Mouse (Mus musculus) hindbrain, postnatal 0 days (tissue): ENCODE data around the gene Pmpca. TPM values are rescaled to one million over a fixed set of nuclear protein-coding genes. Genes with fewer than 3 reads are reported as not detected.

Experiments
- ATAC-seq: fragments of 200-750 bp; cut with Nextera tagmentation; 2 replicates; pipeline ENCODE4 v1.8.0; 2017; ENCODE audit warnings: mild to moderate bottlenecking, moderate TSS enrichment, moderate library complexity
- DNase-seq: peaks from one replicate; pipeline ENCODE4 v3.0.0-alpha.2; 2015; ENCODE audit warnings: low spot score
- H3K27ac ChIP-seq: fragments of 300-500 bp; sonication (generic); 2 replicates; pipeline ENCODE4 v1.5.1; 2014; ENCODE audit warnings: mild to moderate bottlenecking
- H3K27me3 ChIP-seq: fragments of 300-500 bp; sonication (generic); 2 replicates; pipeline ENCODE4 v1.6.1; 2014; ENCODE audit warnings: low read length, mixed read lengths; ENCODE audit not compliant: insufficient read depth
- H3K36me3 ChIP-seq: fragments of 300-500 bp; sonication (generic); 2 replicates; pipeline ENCODE4 v1.6.1; 2014; ENCODE audit warnings: low read length, mixed read lengths; ENCODE audit not compliant: insufficient read depth
- H3K4me1 ChIP-seq: fragments of 300-500 bp; sonication (generic); 2 replicates; pipeline ENCODE4 v1.6.1; 2014; ENCODE audit warnings: antibody characterized with exemption, low read length, mixed read lengths; ENCODE audit not compliant: insufficient read depth
- H3K4me2 ChIP-seq: fragments of 300-500 bp; sonication (generic); 2 replicates; pipeline ENCODE4 v1.6.1; 2014; ENCODE audit warnings: low read depth, mild to moderate bottlenecking, low read length, moderate library complexity, mixed read lengths
- H3K4me3 ChIP-seq: fragments of 300-500 bp; sonication (generic); 2 replicates; pipeline ENCODE4 v1.5.1; 2014; ENCODE audit warnings: low read length
- H3K9ac ChIP-seq: fragments of 300-500 bp; sonication (generic); replicated peaks from 2 replicates; pipeline ENCODE4 v1.6.1; 2014; ENCODE audit warnings: mild to moderate bottlenecking, low read length, moderate library complexity, mixed read lengths
- H3K9me3 ChIP-seq: fragments of 300-500 bp; sonication (generic); 2 replicates; pipeline ENCODE4 v1.6.1; 2016; ENCODE audit warnings: low read length, mixed read lengths
- CTCF ChIP-seq: IDR thresholded peaks from 2 replicates; pipeline ENCODE4 v1.5.1; 2016; ENCODE audit warnings: antibody characterized with exemption, control low read depth, low read depth
- WGBS: fragments of 180-500 bp; shearing (Covaris S2); extraction: QIAGEN DNeasy Blood & Tissue Kit; methylation state at CpG from one replicate; pipeline ENCODE4 v1.1.7; 2014; 5-methylcytosine and 5-hydroxymethylcytosine counted together
- polyA plus RNA-seq: library from polyadenylated mRNA; unstranded; fragments of >200 nt; fragmentation: Nextera tagmentation; extraction: Ambion mirVana; gene quantifications from 2 replicates; pipeline ENCODE4 v1.2.1, GENCODE M21; 2015
- total RNA-seq: library from RNA; depleted of rRNA; stranded (reverse); fragments of >200 nt; gene quantifications from 2 replicates; pipeline ENCODE4 v1.2.3, GENCODE M21; 2014

Gene Pmpca
- total and polyA plus RNA-seq, 2 experiments from 2014 or later = 68.5 to 94.9 TPM

DNA sequence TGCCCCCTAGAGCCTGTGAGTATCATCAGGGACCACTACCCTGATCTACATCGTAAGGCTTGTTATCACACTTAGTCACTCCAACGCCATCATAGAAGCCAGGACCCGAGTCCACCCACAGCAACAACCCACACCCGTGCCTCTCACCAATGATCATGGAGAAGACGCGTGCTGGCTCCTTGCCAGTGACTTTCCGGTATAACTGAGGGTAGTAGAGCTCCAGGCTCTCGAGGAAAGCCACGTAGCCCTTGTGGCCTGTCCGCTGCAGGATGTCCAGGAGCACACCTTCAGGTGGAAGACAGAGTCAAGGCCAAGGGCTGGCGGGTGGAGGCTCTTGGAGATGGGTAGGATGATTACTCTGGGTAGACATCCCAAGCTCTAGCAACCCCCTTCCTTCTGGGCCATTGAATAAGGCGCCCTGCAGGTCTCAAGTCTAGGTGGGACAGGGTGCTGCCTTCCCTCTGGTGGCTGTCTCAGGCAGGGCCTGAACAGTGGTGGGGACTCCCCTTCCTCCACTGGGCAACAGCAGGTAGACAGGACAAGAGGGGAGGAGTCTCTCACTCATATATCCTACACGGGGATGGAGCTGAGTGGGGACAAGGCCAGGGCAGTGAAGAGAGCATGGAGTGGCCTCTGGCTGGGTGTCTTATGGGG, 30.3 kb upstream of the Pmpca start:
- ATAC-seq (no peak), DNase-seq (no peak)
- no peak for TF ChIP-seq CTCF
- Histone ChIP-seq H3K4me3 (no peak overlapping the region), H3K9ac (no peak overlapping the region), H3K4me1 (peaks cover under 1% of the 10 kb centered on the region; the same call in 1 of the 2 replicates), H3K36me3 (no peaks in the 10 kb centered on the region), H3K27me3 (no peaks in the 10 kb centered on the region), H3K4me2 (no peak overlapping the region), H3K9me3 (no peaks in the 10 kb centered on the region), H3K27ac (no peak overlapping the region)
- 87% methylated on average over 13 of the region's 13 CpGs for WGBS

DNA sequence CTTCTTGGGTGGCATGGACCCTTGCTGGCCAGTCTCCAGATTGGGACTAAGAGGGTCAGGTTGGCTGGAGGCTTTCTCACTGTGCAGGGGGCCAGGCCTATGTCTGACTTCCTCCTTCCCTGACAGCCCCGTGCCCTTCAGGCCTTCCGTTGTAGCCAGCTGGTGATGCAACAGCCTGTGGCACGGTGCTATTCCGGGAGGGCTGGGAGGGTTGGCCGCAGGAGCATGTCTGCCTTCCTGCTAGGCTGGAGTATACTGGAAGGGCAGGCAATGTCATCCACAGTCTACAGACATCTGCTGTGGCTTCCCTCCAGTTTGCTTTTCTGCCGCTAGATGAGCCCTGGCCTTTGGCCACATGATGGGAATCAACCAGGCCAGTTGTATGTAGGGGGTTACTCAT, 29.2 kb upstream of the Pmpca start:
- Histone ChIP-seq H3K4me1 (no peaks in the 10 kb centered on the region), H3K9ac (no peak overlapping the region), H3K27ac (peak overlapping the region; percentile 37; the same call in 1 of the 2 replicates), H3K4me2 (no peak overlapping the region), H3K36me3 (peaks cover 2% of the 10 kb centered on the region; the same call in 1 of the 2 replicates), H3K4me3 (no peak overlapping the region), H3K9me3 (no peaks in the 10 kb centered on the region), H3K27me3 (no peaks in the 10 kb centered on the region)
- 57% methylated on average over 6 of the region's 6 CpGs for WGBS
- no peak for TF ChIP-seq CTCF
- peak; percentile 63 for ATAC-seq
- peak; percentile 37 for DNase-seq

DNA sequence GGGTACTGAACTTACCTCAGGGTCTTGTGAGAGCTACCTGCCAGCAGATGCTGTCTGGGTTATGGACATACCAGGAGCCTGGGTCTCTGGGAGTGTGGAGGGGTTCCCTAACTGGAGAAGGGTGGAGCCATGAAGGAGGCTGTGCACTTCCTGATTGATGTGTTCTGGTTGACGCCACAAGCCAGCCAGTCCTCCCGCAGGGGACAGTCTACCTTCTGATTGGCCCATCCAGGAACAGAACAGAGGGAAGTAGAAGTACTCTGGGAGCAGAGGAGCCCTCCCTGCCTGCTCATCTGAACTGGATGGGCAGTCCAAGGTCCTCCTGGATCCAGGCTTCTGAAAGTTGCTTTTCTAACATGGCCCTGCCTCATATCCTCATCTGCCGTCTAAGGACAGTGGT, 28.4 kb upstream of the Pmpca start, which contains the start of gene Card9:
TSS of gene Card9 (minus strand) at position 147 of the 400 bp plus-strand sequence.
- no peak within 1 kb of the TSS for H3K4me3 ChIP-seq
- 57% methylated on average over 3 of the region's 3 CpGs for WGBS

DNA sequence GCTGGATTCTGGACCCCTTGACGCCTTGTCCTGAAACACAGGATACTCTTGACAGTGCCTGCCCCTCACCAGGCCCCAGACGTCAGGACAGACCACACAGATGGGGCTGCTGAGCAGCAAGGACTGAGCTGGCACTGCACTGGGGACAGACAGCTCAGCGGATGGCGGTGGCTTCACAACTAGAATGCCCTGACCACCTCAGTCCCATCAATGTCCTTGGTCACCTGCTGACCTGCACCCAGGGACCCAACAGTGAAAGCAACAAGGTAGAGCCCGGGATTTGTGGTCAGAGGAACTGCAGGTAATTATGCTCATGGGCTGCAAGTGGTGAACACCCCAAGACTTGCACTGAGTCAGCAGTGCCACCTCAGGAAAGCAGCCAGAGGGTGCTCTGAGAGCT, 26.1 kb upstream of the Pmpca start:
- Histone ChIP-seq H3K9ac (no peak overlapping the region), H3K36me3 (peaks cover 28% of the 10 kb centered on the region), H3K4me3 (no peak overlapping the region), H3K27ac (no peak overlapping the region), H3K4me1 (no peaks in the 10 kb centered on the region), H3K9me3 (no peaks in the 10 kb centered on the region), H3K4me2 (no peak overlapping the region), H3K27me3 (no peaks in the 10 kb centered on the region)
- no peak for TF ChIP-seq CTCF
- ATAC-seq = no peak
- WGBS = 84% methylated on average over 5 of the region's 5 CpGs
- no peak for DNase-seq

More for the DNA sequence above, 28.4 kb upstream of the Pmpca start, which contains the start of gene Card9:
- no peaks in the 10 kb centered on the region for H3K9me3 ChIP-seq
- TF ChIP-seq CTCF = no peak
- H3K4me1 ChIP-seq = no peaks in the 10 kb centered on the region
- peaks cover 9% of the 10 kb centered on the region; the same call in 1 of the 2 replicates for H3K36me3 ChIP-seq
- no peak for ATAC-seq
- H3K4me2 ChIP-seq = no peak within 1 kb of the TSS
- peak within 1 kb of the TSS; percentile 37; the same call in 1 of the 2 replicates for H3K27ac ChIP-seq
- DNase-seq = no peak
- no peak within 1 kb of the TSS for H3K9ac ChIP-seq
- no peaks in the 10 kb centered on the region for H3K27me3 ChIP-seq

DNA sequence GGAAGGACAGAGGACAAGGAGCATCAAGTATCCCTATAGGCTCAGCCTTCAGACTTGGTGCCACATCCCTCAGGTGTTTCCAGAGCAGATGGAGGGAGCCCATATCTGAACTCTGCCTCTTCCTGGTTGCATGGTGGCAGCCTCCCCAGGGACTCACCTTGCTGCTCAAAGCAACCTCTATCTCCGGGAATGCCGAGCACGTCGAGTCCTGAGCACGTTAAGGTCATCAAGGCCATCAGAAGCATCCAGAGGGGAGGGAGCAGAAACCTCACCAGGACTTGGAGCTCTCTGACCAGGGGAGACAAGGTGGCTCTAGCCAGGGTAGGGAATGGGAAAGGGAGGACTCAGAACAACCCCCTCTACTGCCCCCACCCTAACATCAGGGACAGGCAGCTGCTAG, 25.7 kb upstream of the Pmpca start:
- 84% methylated on average over 5 of the region's 5 CpGs for WGBS
- H3K4me3 ChIP-seq = no peak overlapping the region
- TF ChIP-seq CTCF = no peak
- H3K27ac ChIP-seq = no peak overlapping the region
- H3K4me2 ChIP-seq = no peak overlapping the region
- H3K36me3 ChIP-seq = peaks cover 32% of the 10 kb centered on the region
- ATAC-seq = no peak
- no peaks in the 10 kb centered on the region for H3K27me3 ChIP-seq
- H3K9me3 ChIP-seq = no peaks in the 10 kb centered on the region
- DNase-seq = no peak
- no peak overlapping the region for H3K9ac ChIP-seq
- H3K4me1 ChIP-seq = no peaks in the 10 kb centered on the region

DNA sequence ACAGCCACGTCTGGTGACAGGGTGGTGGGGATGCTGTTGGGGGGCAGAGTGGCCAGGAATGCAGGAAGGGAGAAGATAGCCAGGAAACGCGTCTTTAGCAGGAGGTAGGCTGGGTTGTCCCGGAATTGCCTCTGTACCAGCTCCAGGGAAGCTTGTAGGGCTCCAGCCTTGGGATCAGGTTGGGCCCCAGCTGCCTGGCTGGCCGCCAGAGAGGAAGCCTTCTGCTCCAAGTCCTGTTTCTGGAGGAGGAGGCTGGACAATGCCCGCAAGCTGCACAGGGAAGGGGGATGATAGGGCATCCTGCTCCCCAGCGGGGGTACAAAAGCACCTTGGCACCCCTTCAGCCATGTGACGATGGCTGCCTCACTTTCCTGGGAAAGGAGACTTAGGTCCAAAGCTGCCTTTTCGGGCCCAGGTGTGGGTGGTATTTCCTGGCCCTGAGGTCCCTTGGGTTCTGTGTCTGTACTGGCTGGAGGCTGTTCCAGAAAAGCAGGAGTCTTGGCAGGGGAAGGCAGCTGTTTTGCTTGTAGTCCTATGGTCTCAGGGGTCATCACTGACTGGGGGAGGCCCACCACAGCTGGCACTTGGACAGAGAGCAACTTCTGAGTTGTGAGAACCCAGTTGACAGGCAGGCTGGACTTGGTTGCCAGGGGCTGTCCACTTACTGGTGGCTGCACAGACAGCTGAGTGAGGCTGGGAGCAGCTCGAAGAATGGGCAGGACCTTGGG, 24.2 kb upstream of the Pmpca start:
- 56% methylated on average over 10 of the region's 10 CpGs for WGBS
- Histone ChIP-seq H3K9ac (no peak overlapping the region), H3K4me3 (no peak overlapping the region), H3K27ac (no peak overlapping the region), H3K9me3 (no peaks in the 10 kb centered on the region), H3K27me3 (no peaks in the 10 kb centered on the region), H3K36me3 (peaks cover 46% of the 10 kb centered on the region), H3K4me1 (no peaks in the 10 kb centered on the region), H3K4me2 (no peak overlapping the region)
- ATAC-seq (no peak), DNase-seq (peak; percentile 57)
- no peak for TF ChIP-seq CTCF

DNA sequence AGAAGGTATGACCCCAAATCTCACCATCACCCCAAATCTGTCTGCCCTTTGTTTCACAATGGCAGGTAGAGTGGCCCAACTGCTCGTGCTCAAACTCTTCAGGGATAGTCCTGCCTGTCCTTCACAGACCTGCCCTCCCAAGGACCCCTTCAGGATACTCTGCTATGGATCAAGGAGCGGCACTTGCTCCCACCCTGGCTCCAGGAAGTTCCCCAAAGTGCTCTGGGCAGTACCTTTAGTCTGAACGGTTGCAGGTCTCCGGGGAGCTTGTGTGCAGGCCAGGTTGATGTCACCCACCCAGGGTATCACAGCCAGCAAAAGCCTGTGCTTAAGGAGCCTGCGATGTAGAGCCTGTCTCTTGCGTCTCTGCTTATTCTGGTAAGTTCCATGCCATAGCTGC, 21.2 kb upstream of the Pmpca start:
- DNase-seq (no peak), ATAC-seq (no peak)
- Histone ChIP-seq H3K4me3 (no peak overlapping the region), H3K4me1 (no peaks in the 10 kb centered on the region), H3K4me2 (no peak overlapping the region), H3K27me3 (no peaks in the 10 kb centered on the region), H3K36me3 (peaks cover 76% of the 10 kb centered on the region), H3K27ac (no peak overlapping the region), H3K9me3 (no peaks in the 10 kb centered on the region), H3K9ac (no peak overlapping the region)
- no peak for TF ChIP-seq CTCF
- WGBS = 93% methylated on average over 6 of the region's 6 CpGs
